Mouse (Mus musculus) adrenal gland, adult 2 months (tissue): ENCODE results near the gene Pakap. TPM values are rescaled to one million over a fixed set of nuclear protein-coding genes. Genes with fewer than 3 reads are reported as not detected.

Source experiments
- DNase-seq: peaks from one replicate; pipeline ENCODE4 v3.0.0; 2021
- polyA plus RNA-seq: library from polyadenylated mRNA; depleted of rRNA; stranded (reverse); fragments of >200 nt; gene quantifications from 2 replicates; pipeline ENCODE4 v1.2.3, GENCODE M21; 2012
- total RNA-seq, 2 experiments: library from RNA; stranded (reverse); gene quantifications; 2 replicates each; pipeline ENCODE4 v1.2.3; 2021

Gene Pakap
- total and polyA plus RNA-seq, 3 experiments: 8.9 to 68.3 (median 34.9) TPM

GRCm38 (mm10) chr4:57715849-57716248 is 147.9 kb downstream of the Pakap start:
- DNase-seq: no peak

DNA sequence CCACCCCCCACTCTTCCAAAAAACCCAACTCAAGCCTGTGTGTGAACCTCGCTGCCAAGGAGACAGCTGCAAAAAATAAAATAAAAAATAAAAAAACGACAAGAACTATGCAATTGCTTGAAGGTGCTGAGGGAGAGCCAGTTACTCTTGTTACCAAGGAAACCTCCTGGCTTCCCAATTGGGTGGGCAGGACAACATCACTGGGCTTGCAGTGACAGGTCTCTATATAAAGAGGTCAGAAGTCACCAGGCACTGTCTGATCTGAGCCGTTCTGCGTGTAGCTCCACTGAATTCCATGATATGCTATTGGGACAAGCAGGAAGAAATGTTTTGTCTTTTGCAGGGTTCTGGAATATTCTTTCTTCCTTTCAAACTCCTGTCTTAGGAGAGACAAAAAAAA is 148.8 kb downstream of the Pakap start:
- DNase-seq: no peak

- no peak for DNase-seq
These were observed 149.4 kb downstream of the Pakap start, which contains the start of gene Akap2 for GRCm38 (mm10) chr4:57717354-57717753. Gene Akap2, plus strand, starts transcription at chr4:57717657.

DNA sequence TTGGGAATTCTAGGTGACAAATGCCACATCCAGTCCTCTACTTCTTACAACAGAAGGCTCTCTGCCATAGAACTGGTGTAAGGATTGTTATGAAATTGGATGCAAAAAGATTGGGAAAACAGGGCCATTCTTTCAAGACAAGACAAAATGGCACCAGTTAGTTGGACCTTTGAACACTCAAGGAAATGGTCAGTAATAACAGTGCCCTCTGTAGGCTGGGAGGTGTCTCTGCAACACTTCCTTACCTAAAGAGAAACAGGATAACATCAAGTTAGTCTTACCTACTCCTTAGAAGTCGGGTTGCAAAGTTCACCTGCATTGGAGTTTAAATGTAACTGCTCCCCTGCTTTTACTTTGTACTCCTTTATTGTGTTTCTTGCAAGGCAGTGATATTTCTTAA is 151.4 kb downstream of the Pakap start:
- no peak for DNase-seq

GRCm38 (mm10) chr4:57720869-57721361 is 152.9 kb downstream of the Pakap start:
- no peak for DNase-seq

DNA sequence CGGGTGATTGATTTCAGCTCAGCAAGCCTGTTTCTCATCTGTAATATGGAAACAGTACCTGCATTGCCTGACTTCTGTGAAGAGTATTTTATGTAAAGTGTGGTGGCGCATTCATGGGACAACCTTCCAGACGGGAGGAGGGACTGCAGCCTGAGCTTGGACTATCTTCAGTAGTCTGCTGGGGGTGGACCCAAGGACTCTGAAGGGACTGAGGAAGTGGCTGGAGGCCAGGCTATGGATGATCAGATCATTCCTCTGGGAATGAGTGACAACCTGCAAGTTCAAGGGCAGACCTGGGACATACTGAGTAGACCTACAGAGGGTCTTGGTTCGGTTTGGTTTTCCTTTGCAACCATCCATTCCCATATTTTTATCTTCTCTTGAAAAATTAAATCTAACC is 154.3 kb downstream of the Pakap start:
- no peak for DNase-seq

- no peak for DNase-seq
These were observed 155.7 kb downstream of the Pakap start for GRCm38 (mm10) chr4:57723659-57724058.

DNA sequence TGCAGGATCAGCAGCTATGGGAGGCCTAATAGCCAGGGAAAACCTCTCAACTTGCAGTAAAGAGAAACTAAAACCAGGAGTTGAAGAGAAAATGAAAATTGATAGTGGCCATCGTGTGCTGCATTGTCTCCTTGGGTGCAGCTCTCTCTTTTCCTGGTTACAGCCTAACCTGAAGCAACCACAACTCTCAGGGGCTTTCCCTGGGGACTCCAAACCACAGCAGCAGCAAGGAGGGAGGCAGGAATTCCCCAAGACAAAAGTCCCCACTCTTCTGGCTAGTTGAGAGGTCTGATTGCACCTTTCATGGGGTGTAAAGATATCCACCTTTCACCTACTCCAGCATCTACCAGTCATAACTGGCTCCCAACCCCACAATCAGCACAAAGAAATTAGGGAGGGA is 157.6 kb downstream of the Pakap start:
- no peak for DNase-seq

GRCm38 (mm10) chr4:57728611-57729183 is 160.7 kb downstream of the Pakap start:
- DNase-seq: peak; percentile 70

- no peak for DNase-seq
These were observed 162.1 kb downstream of the Pakap start for GRCm38 (mm10) chr4:57730047-57730446.

DNA sequence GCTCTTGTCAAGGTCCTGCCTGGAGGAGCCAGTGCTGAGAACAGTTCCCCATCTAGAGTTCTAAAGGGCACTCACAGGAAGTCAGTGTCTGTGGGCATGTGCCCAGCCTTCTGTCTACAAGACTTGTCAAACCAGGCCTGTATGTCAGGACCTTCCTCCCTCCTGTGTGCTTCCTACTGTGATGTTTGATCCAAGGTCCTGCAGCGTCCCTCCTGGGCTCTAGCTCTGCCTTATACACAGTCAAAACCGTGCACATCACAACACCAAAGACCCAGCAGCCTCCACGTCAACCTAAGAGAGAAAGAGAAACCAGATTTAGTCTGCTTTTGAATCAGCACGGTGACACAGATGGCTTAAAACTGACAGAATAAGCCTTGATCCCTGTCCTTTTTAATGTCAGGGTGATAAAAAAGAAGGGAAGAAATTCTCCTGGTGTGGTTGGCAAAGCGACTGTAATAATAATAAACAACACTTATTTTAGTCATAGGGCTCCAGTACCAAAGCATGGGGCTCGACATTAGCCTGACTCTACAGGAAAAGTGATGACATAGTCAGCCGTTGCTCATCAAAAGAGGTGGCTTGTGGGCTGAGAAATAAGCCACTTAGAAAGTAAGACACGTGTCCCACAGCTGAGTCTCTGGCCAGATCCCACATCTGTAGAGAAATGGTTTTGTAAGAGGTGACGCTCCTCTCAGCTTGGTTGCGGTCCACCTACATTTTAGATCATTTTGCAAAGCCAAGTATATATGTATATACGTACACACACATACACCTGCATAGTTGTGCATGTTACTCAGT is 163.0 kb downstream of the Pakap start:
- DNase-seq: peak; percentile 56

GRCm38 (mm10) chr4:57732351-57732750 is 164.4 kb downstream of the Pakap start:
- DNase-seq: no peak

- peak; percentile 66 for DNase-seq
These were observed 165.5 kb downstream of the Pakap start for GRCm38 (mm10) chr4:57733445-57733844.

DNA sequence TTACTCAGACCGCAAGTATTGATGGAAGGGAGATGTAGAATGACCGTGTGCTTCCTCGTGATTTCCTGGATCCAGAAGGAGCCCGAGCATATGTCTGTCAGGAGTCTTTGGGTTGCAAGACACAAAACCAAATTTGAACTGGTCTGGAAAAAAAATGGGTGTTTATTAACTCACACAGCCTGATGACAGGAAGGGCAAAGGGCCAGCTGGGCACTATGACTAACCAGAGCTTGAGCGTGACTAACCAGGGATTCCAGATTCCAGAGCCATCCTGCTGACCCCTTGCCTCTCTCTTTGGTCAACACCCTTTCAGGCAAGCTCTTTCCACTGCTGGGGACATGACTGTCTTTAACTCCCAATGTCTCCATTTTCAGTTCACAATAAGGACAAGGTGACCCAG is 167.4 kb downstream of the Pakap start:
- peak; percentile 88 for DNase-seq

DNA sequence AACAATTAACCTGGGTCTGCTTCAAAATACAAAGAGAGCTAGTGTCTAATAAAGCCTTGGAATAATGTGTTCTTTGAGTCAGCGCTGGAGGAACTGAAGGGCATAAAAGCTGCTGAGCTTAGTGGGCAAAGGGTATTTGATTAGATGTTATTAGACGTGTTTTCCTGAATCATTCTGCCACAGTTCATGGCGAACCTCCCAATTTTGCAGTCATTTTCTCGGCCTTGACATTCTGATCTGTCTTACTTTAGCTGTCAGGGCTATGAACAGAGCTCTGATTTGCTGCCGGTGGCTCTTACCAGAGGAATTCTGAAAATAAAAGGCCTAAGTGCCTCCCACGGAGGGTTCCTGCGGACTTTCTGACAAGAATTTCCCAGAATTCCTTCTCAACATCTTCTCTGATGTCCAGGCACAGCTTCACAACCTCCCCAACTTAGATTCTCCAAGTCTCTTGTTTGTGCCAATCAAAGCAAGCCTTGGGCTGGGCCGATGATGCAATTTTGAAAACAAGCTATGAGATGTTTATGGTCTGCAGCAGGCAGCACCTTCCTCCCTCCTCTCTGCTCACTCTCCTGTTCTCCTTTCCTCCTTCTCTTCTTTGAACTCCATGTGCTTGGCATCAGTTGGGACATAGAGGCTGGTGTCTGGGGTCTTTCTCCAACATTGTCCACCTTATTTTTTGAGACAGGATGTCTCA is 171.0 kb downstream of the Pakap start:
- DNase-seq: peak; percentile 84

DNA sequence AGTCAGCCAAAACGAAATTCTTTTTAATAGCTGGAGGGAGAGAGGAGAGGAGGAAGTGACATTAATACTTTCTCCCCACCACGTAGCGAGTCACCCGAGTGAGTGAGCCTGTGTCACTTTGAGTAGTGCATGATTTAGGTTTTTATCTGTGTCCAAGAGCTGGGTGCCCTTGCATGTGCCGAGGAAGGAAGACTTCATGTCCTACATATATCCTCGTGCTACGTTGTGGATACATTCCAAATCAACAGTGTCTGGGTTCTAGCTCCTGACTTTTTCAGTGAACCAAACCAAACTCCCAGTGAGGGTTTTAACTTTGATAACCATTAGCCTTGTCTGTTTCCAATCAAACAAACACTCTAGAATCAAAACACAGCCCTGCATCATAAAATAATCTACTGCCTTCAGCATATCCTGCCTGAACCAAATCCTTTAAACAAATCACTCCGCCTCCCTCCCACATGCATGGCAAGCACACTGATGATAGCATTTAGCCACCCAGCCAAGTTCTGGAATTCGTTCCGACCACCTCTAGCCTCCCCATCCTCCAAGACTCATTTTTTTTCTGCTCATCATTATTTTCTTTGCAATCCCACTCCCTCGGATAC is 175.4 kb downstream of the Pakap start:
- no peak for DNase-seq

- no peak for DNase-seq
These were observed 182.7 kb downstream of the Pakap start for GRCm38 (mm10) chr4:57750651-57751050.

- DNase-seq: no peak
These were observed 183.1 kb downstream of the Pakap start for GRCm38 (mm10) chr4:57751054-57751453.

GRCm38 (mm10) chr4:57751566-57751965 is 183.6 kb downstream of the Pakap start:
- DNase-seq: peak; percentile 70

- DNase-seq: no peak
These were observed 187.1 kb downstream of the Pakap start for GRCm38 (mm10) chr4:57755085-57755484.

DNA sequence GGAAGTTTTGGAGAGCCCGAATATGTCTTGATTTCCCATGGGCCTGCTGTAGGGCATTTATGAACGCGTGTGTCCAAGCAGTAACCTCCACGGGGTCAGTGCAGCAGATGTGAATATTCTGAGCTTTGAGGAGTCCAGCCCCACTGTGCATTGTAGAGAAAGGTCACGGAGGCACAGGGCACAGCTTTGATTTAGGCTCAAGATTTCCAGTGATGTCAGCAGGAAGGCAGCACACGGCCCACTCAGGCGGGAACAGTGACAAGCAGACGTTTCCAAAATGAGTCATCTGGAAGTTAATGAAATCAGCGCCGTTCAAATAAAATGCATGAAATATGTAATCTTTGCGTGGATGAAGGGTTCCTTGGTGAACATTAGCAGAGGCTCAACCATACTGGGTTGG is 190.0 kb downstream of the Pakap start:
- peak; percentile 73 for DNase-seq

- peak; percentile 46 for DNase-seq
These were observed 194.4 kb downstream of the Pakap start for GRCm38 (mm10) chr4:57762424-57762823.

DNA sequence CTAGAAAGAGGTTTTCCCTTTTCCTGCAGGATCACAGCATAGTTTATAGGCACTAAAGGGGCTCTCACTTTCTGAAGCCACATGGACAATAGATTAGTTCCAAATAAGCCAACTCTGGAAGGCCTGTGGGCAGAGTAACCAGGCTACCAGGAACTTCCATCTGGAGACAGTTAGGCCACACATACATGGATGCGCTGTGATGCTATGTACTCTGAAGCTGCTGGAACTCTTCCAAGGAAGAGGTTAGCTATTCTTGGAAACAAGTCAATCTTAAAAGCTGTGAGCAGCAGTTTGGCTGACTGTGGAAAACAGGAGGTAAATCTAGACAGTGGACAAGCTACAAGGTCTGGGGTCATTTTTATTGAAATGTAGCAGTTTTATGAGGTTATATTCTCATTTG is 196.4 kb downstream of the Pakap start:
- DNase-seq: no peak
